18 mouse cellular contexts compared by ENCODE assay signal in the genomic region with DNA sequence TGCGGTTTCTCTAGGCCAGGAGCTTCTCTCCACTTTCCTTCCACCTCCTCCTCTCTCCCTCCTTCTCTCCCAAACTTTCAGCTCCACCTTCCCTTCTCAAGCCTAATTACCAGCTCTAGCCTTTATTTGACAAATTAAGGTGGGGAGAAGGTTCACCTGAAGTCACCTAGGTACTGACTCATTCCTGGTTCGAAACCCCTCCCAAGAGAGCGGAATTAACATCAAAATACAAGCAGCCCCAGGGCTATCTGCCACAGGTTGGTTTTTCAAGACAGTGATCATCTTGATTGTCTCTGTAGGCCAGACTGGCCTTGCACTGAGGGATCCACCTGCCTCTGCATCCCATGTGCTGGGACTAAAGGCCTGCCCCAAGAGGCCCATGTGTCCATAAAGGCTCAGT.
"Had no signal": no experiment of that assay in that cellular context is flagged by ENCODE, and none has a peak within 500 bp of the region (broad histone marks: within the 10 kb centered on the region; RNA-seq: fewer than 3 reads in every experiment).

No protein-coding gene starts in this region.

- H3K27me3 ChIP-seq: midbrain, embryonic 12.5 days; neural tube, embryonic 13.5 days; neural tube, embryonic 15.5 days had no signal

- H3K4me1 ChIP-seq: midbrain, embryonic 10.5 days; midbrain, embryonic 12.5 days; neural tube, embryonic 13.5 days; neural tube, embryonic 15.5 days had no signal

- H3K9ac ChIP-seq: lung, embryonic 14.5 days; midbrain, embryonic 12.5 days; neural tube, embryonic 13.5 days; neural tube, embryonic 15.5 days had no signal

- H3K4me3 ChIP-seq: midbrain, embryonic 10.5 days; midbrain, embryonic 12.5 days; myocyte; neural tube, embryonic 13.5 days; neural tube, embryonic 15.5 days had no signal

- DNase-seq: lung, adult 18-20 months; lung, embryonic 14.5 days; lung, postnatal 10 days; lung, postnatal 4 days; midbrain, embryonic 14.5 days; retina, postnatal 1 day; right cerebral cortex, adult 18-20 months; right cerebral cortex, postnatal 25 days; right cerebral cortex, postnatal 4 days; spleen, adult 18-20 months; thymus, adult 18-20 months; thymus, postnatal 14 days; thymus, postnatal 36 days had no signal

- H3K27ac ChIP-seq: midbrain, embryonic 10.5 days; midbrain, embryonic 12.5 days; neural tube, embryonic 13.5 days; neural tube, embryonic 15.5 days had no signal
